Mouse (Mus musculus): ENCODE measurements around the gene Ddx39b. TPM values are rescaled to one million over a fixed set of nuclear protein-coding genes. Genes with fewer than 3 reads are reported as not detected.

Gene Ddx39b
- 100 to 1,000 TPM; 207 to 209 TPM for total RNA-seq (2021)

DNA sequence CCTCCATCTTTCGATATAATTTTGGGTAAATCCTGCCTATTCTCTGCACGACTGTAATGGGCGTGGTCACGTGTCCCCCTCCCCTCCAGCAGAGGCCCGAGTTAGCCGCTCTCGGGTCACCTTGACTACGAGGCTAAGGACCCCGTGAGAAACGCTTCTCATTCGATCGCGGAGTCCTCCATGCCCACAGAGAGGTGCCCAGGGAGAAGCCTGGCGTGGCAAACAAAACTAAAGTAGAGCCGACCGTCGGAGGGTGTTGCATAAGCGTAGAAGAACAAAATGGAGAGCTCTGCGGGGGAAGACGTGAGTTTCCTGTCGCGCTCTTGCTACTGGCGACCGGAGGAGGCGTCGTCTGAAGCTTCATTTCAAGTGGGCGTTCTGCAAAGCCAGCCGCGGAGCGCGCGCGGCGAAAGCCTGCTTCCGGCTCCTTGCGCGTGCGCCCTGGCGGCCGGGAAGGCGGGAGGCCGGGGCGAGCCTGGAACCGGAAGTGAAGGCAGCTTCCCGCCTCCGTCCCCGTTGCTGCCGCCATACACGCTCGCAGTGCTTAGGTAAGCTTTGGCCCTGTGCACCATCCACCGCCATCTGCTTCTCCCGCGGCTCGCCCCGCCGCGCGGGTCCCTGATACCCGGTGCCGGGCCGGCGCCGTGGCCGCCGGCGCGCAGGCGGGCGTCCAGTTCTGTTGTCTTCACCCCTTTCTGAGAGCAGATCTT lies at the start of gene Ddx39b:
Gene Ddx39b, plus strand, starts transcription at position 442 of the 710 bp plus-strand sequence.
- intact Hi-C loops (cut with DNase I): loop anchor here (5.0 kb wide), 1 partner anchor 239 kb away; the partner anchor contains the start of gene Vars
- DNase-seq (ENCODE audit: low spot score in 2 of 2): peak; percentile 97 to 98

DNA sequence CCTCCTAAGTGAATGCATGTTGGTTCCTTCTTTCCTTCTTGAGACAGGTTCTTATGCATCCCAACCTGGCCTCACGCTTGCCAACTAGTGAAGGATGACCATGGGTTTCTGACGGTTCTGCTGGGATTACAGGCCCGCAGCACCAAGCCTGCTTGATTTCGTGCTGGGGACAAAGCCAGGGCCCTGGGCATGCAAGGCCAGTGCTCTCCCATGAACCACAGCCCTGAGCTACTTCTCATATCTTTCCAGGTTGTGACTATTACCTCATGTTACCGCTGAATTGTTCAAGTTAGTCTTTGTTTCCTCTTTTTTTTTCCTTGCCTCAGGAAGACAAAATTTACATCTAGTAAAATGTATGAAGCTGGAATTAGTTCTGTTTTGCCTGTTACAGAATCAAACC lies 48.6 kb upstream of the Ddx39b start:
- no peak for DNase-seq (ENCODE audit: low spot score in 2 of 2)
- intact Hi-C loops (cut with DNase I): no loop called here

DNA sequence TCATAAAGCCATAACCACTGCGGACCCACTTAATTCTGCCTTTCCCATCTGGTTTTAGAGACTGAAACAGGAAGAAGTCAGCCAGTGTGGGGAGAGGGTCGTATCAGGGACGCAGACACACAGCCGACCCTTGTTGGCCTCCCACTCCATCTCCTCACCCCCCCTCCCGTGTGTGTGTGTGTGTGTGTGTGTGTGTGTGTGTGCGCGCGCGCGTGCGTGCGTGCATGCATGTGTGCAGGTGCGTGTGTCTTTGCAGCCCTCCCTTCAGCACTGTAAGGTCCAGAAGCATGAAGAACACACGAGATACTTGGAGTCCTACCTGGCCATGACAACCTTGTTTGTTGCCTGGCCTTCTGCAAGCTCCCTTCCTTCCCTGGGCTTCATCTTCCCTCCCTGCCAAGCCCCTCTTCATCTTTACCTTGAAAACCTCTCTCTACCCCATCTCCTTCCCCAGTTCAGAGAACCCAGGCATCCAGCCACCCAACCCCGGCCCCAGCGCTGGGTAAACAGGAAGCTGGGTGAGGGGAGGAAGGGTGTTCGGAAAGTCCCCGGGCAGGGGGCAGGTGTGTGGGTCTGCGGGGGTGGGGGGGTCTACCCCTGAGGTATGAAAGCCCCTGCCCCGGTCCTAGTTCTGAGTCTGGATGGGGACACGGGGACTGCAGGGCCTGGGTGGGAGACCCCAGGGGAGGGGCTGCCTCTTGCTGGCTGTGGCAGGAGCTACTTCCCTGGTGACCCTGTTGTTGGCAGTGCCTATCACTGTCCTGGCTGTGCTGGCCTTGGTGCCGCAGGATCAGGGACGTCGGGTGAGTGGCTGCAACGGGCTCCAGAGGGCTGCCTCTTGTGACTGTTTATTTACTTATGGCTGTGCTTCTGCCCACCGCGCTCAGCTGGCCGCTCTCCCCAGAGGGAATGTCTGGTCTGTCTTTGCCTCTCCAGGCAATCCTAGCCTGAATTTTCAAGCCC lies 47.4 kb upstream of the Ddx39b start, which contains the start of gene Ltb:
Gene Ltb, plus strand, starts transcription at position 559 of the 963 bp plus-strand sequence.
- DNase-seq (ENCODE audit: low spot score in 2 of 2): no peak
- intact Hi-C loops (cut with DNase I): no loop called here

DNA sequence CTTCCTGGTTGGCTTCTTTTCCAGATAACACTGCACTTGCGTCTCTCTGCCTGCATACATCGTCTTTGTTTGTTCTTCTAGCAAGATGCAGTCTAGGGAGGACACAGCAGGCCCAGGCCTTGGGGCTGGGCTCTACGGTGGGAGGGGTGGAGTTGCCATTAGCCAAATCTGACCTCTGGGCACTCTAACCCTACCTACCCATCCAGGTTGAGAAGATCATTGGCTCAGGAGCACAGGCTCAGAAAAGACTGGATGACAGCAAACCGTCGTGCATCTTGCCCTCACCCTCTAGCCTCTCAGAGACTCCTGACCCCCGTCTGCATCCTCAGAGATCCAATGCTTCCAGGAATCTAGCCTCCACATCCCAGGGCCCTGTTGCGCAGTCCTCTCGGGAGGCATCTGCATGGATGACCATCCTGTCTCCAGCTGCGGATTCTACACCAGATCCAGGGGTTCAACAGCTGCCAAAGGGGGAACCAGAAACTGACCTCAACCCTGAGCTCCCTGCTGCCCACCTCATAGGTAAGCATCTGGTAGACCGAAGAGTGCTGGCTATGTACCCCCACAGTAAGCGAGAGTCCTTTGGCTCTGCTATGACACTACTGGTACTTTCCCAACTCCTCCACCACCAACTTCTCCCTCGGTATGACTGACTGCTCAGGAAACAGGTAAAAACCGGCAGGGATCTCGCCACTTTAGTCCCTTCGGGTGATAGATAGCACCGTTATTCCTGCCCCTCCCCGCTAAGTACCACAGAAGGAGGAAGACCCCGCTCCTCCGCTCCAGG lies 46.5 kb upstream of the Ddx39b start:
- no peak for DNase-seq (ENCODE audit: low spot score in 2 of 2)
- intact Hi-C loops (cut with DNase I): loop anchor here (5.0 kb wide), 1 partner anchor 37 kb away; the partner anchor contains the start of gene Atp6v1g2

DNA sequence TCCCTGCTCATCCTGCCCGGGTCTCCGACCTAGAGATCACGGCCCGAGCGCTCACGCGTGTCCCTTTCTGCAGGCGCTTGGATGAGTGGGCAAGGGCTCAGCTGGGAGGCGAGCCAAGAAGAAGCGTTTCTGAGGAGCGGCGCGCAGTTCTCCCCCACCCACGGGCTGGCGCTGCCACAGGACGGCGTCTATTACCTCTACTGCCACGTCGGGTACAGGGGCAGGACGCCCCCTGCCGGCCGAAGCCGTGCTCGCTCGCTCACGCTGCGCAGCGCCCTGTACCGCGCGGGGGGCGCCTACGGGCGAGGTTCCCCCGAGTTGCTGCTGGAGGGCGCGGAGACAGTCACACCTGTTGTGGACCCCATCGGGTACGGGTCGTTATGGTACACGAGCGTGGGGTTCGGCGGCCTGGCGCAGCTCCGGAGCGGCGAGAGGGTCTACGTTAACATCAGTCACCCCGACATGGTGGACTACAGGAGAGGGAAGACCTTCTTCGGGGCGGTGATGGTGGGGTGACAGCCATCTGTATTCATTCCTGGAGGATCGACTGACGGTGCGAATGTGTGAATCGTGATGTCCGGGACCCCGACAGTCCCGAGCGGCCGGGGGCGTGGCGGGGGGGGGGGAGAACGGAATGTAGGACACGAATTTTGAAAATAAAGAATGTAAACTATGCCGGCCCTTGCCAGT lies 45.8 kb upstream of the Ddx39b start:
- intact Hi-C loops (cut with DNase I): loop anchor here (5.0 kb wide), 1 partner anchor 37 kb away; the partner anchor contains the start of gene Atp6v1g2
- DNase-seq (ENCODE audit: low spot score in 2 of 2): peak; percentile 78 to 83

DNA sequence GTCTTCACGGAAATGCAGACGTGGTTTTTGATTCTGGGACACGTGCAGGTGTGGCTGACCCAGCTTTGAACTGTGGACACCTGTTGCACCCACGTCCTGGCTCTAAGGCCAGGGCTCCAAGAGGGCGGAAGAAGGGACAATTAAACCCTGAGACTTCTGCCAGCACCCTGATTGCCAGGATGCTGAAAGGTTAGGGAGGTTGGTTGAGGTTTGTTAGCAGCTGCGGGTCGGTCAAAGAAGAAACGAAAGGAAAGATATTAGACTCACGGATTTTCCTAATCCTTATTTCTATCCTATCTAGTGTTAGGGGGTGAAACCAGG lies 45.3 kb upstream of the Ddx39b start:
- intact Hi-C loops (cut with DNase I): loop anchor here (5.0 kb wide), 1 partner anchor 36 kb away; the partner anchor contains the start of gene Atp6v1g2
- DNase-seq (ENCODE audit: low spot score in 2 of 2): no peak

DNA sequence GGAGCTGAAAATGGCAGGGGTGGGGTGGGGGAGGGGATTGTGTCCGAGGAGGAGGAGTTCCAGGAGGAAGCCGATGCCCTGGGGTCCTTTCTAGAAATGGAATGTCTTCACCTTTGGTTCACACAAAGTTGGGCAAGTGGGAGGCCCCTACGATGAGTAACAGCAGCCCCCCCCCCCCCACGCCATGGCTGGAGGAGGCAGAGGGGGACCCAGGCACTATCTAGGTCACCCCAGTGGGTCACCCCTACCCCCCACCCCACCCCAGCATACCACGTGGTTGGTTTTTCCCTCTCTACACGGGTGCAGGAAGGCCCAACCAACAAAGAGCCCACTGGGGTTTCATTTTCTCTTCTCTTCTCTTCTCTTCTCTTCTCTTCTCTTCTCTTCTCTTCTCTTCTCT lies 44.4 kb upstream of the Ddx39b start:
- intact Hi-C loops (cut with DNase I): loop anchor here (5.0 kb wide), 1 partner anchor 35 kb away; the partner anchor contains the start of gene Atp6v1g2

DNA sequence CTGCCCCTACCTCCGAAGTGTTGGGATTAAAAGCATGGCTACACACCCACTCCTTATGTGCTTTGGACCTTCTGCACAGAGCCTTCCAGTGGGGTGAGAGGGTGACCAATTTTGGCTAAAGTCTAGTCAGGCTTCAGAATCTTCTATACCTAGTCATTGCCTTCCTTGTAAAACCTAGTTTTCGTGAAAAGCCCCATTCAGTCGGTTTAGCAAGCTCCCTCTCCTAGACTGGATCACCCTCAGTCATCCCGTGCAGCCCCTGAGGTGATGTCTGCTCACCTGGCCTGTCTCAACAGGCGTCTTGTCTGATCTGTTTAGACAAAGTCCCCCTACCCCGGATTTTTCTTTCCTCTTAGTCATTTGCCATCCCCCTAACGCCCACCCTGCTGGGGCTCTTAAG lies 43.5 kb upstream of the Ddx39b start:
- intact Hi-C loops (cut with DNase I): loop anchor here (5.0 kb wide), 1 partner anchor 34 kb away; the partner anchor contains the start of gene Atp6v1g2
- DNase-seq (ENCODE audit: low spot score in 2 of 2): no peak

More for the DNA sequence above, 44.4 kb upstream of the Ddx39b start:
- DNase-seq (ENCODE audit: low spot score in 2 of 2): no peak

DNA sequence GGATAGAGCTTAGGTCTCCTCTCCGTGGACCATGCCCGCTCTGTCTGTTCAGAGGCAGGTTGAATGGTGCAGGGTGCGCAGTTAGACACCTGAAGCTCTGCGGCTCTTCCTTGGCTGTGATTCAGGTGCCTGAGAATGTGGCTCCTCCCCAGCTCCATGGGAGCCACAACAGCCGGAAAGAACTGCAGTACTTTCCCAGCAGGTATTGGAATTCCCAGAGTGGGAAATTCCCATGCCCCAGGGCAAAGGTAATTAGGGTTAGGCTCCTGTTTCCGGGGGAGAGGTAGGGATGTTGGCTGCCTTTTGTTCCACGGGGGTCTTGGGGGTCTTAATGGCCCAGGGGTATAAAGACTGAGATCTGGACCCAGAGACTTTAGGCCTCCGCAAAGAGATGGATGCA lies 42.6 kb upstream of the Ddx39b start:
- DNase-seq (ENCODE audit: low spot score in 2 of 2): no peak
- intact Hi-C loops (cut with DNase I): loop anchor here (5.0 kb wide), 1 partner anchor 33 kb away; the partner anchor contains the start of gene Atp6v1g2

DNA sequence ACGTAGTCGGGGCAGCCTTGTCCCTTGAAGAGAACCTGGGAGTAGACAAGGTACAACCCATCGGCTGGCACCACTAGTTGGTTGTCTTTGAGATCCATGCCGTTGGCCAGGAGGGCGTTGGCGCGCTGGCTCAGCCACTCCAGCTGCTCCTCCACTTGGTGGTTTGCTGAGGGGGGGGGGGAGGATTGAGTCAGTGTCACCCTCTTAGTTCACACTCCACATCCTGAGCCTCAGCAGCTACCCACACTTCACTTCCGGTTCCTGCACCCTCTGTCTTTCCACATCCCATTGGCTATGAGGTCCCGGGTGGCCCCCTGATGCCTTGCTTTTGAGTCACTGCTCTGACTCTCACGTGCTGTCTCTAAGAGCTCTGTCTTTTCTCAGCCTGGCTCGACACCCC lies 41.1 kb upstream of the Ddx39b start:
- DNase-seq (ENCODE audit: low spot score in 2 of 2): no peak

DNA sequence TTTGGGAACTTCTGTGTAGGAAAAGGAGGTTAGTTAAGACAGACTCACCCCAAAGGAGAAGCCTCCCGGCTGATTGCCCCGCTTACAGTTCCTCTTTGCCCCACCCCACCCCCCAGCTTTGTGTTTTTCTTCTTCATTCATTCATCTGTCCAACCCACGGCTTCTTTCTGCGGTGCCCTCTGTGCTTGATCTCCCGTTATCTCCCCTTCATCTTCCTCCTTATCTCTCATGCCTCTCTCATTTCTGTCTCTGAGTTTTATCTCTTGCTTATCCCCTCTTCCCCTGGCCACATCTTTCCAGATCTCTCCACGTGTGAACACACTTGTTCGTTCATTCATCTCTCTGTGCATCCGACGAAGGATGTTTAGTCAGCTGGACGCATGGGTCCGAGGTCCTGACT lies 40.4 kb upstream of the Ddx39b start:
- DNase-seq (ENCODE audit: low spot score in 2 of 2): no peak
- intact Hi-C loops (cut with DNase I): no loop called here

More for the DNA sequence above, 41.1 kb upstream of the Ddx39b start:
- intact Hi-C loops (cut with DNase I): no loop called here

DNA sequence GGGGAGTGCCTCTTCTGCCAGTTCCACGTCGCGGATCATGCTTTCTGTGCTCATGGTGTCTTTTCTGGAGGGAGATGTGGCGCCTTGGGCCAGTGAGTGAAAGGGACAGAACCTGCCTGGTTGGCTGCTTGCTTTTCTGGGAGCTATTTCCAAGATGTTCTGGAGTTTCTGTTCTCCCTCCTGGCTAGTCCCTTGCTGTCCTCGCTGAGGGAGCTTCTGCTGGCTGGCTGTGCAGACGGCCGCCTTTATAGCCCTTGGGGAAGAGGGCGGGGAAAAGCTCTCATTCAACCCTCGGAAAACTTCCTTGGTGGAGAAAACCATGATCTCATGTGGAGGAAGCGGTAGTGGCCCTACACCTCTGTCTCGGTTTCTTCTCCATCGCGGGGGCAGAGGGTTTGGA lies 39.8 kb upstream of the Ddx39b start, which contains the start of gene Tnf:
Gene Tnf, minus strand, starts transcription at position 221 of the 400 bp plus-strand sequence.
- intact Hi-C loops (cut with DNase I): no loop called here
- no peak for DNase-seq (ENCODE audit: low spot score in 2 of 2)

DNA sequence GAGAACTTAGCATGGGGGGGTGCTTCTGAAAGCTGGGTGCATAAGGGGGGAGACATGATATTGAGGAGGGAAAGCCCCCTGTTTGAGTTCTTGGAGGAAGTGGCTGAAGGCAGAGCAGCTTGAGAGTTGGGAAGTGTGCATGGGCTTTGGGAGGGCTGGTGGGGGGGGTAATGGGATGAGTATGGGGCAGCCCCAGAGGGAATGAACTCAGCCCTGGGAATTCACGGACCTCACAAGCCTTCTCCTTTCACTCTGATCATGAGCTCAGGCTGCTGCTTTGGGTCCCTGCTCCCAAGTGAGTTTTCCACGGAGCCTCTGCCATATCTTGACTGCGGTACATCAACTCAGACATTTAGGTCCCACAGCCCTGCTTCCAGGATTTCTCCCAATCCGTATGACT lies 39.1 kb upstream of the Ddx39b start:
- intact Hi-C loops (cut with DNase I): no loop called here

DNA sequence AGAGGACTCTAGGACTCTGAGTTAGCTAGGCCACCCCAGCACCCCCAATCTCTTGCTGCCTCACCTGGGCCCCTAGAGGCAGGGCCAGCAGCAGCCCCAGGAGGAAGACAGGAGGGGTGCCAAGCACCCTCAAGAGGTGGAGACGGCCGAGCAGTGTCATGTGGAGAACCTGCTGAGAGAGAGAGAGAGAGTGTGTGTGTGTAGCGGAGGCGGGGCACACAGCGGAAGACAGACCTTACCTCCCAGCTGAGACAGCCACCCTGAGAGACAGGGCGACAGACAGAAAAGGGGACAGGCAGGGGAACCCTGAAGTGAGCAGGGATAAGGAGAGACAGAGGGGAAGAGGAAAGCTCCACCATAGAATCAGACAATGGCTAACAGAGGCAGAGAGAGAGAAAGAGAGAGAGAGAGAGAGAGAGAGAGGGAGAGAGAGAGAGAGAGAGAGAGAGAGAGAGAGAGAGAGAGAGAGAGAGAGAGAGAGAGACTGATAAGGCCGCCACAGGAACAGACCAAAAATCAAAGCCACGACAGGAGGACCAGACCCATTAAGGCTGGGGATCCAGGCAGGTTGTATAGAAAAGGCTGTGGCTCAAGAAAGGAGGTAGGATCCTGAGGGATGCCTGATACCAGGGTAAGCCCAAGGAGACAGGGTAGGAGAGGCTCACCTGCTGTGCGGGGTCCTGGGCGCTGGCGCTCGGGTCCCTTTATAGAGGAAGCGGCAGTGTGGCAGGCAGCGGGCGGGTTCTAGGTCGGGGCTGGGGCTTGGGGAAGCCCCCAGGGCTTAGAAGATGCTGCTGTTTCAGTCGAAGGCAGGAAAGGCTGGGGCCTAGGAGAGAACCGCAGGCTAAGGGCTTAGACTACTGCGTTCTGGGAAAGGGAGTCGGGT lies 36.8 kb upstream of the Ddx39b start, which contains the start of gene Lta:
Gene Lta, minus strand, starts transcription at position 858 of the 886 bp plus-strand sequence.
- no peak for DNase-seq (ENCODE audit: low spot score in 2 of 2)
- intact Hi-C loops (cut with DNase I): no loop called here

More for the DNA sequence above, 39.1 kb upstream of the Ddx39b start:
- DNase-seq (ENCODE audit: low spot score in 2 of 2): no peak

DNA sequence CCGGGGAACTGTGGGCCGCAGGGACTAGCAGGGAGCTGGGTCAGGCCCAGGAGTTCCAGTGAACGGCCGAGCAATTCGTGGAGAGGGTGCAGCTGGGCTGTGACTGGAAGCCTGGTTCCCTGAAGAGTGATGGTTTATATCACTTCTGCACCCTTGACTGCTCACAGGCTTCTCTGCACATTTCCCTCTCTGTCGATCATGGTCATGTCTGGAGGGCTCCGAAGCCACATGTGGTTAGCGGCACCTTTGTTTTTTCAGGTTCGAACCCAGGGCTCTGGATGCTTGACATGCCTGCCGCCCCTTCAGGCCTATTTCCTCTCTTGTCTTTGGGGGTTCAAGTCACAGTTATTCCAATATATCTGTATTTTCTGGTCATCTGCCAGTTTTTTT lies 36.2 kb upstream of the Ddx39b start:
- intact Hi-C loops (cut with DNase I): no loop called here
- DNase-seq (ENCODE audit: low spot score in 2 of 2): no peak

DNA sequence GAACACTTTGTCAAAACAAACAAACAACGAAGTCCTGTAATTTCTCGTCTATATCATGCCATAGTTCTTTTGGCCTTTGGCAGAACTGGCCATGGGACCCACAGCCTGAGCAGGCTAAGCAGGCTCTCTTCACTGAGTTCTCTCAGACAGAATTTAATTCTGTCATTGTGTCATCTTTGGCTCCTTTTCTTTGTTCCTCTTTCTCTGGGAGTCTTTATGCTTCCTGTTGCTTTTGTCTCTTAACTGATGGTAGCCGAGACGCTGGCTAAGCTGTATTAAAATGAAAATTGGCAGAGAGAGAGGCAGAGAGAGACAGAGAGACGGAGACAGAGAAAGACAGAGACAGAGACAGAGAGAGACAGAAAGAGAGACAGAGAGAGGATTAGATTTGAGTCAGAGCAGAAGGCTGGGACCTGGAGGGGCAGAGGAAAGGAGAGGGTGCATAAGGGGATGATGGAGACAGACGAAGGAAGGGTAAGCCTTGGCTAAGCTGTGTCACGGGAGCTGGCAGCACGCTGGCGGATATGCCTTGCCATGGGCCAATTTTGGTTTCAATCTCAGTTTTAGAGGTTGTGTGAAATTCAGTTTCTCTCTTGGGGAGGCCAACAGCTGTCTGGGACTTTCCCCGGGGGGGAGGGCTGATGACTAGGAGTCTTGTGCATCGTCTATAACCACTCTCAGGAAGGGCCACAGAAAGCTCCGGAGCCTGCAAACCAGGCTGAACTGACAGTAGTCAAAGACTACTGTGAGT lies 31.6 kb upstream of the Ddx39b start:
- intact Hi-C loops (cut with DNase I): no loop called here
- DNase-seq (ENCODE audit: low spot score in 2 of 2): no peak

DNA sequence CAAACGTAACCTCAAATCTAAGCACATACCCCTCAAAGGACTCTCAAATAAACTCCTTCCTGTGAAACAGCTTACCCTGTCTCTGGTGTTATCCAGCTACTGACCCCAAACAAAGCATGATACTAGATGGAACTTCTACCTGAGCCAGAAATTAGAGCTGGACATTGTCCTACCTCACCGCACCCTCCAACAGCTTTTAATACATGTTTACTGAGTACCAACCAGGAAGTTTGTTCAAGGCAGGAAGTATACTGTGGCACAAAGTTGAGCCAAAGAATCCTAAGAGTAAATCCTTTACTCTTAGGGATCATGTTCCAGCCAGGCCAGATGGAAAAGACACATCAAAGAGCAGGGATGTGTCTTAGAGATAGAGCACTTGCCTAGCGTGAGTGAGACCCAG lies 31.0 kb upstream of the Ddx39b start:
- intact Hi-C loops (cut with DNase I): no loop called here
- no peak for DNase-seq (ENCODE audit: low spot score in 2 of 2)

Data from left cerebral cortex, postnatal 25 days (tissue).